Mouse (Mus musculus) CH12.LX (cell line): ENCODE data around the gene Clec2l. TPM values are rescaled to one million over a fixed set of nuclear protein-coding genes. Genes with fewer than 3 reads are reported as not detected.

ENCODE experiments used
- DNase-seq: peaks from one replicate; pipeline ENCODE4 v3.0.0-alpha.2; 2013; ENCODE audit errors: extremely low read depth
- H3K27ac ChIP-seq: 2 replicates; pipeline ENCODE4 v1.5.1; 2012; ENCODE audit warnings: low read depth, mild to moderate bottlenecking, control low read depth, moderate library complexity; ENCODE audit not compliant: insufficient read depth
- H3K27me3 ChIP-seq: replicated peaks from 2 replicates; pipeline ENCODE3; 2012; ENCODE audit warnings: inconsistent platforms
- H3K36me3 ChIP-seq, 2 experiments: replicated peaks in 1 of 2; 2 replicates each; pipeline versions ENCODE3 to v1.6.1; 2012; ENCODE audit warnings: inconsistent platforms in 1 of 2, low read length in 1 of 2, mild to moderate bottlenecking in 1 of 2, mixed read lengths in 1 of 2, moderate library complexity in 1 of 2; ENCODE audit not compliant: control insufficient read depth in 1 of 2, insufficient read depth in 1 of 2
- H3K4me1 ChIP-seq, 2 experiments: 2 replicates each; pipeline ENCODE4 v1.6.1; 2012; ENCODE audit warnings: inconsistent platforms in 1 of 2, moderate library complexity in 1 of 2; ENCODE audit not compliant: insufficient read depth in 2 of 2, control insufficient read depth in 1 of 2
- H3K4me2 ChIP-seq: 2 replicates; pipeline ENCODE4 v1.6.1; 2012; ENCODE audit warnings: low read depth, mild to moderate bottlenecking, control low read depth; ENCODE audit not compliant: poor library complexity, insufficient read depth, severe bottlenecking
- H3K4me3 ChIP-seq, 3 experiments: fragments of 150-350 bp in 1 of 3; sonication (generic) in 1 of 3; replicated peaks in 1 of 3; 2 replicates each; pipeline versions ENCODE3 to v1.5.1; 2011 to 2012; ENCODE audit warnings: low read depth in 2 of 3, low read length in 2 of 3, mild to moderate bottlenecking in 2 of 3, moderate library complexity in 2 of 3, control low read depth in 1 of 3, improper control_type of control experiment in 1 of 3, inconsistent platforms in 1 of 3, mixed read lengths in 1 of 3; ENCODE audit not compliant: poor library complexity in 1 of 3
- H3K79me2 ChIP-seq: replicated peaks from 2 replicates; pipeline ENCODE4 v1.6.1; 2012; ENCODE audit warnings: mild to moderate bottlenecking, moderate library complexity; ENCODE audit not compliant: control insufficient read depth, poor library complexity, insufficient read depth, severe bottlenecking; ENCODE audit errors: extremely low read depth
- H3K9ac ChIP-seq: 2 replicates; pipeline ENCODE4 v1.6.1; 2012; ENCODE audit warnings: low read depth, mild to moderate bottlenecking, control low read depth, moderate library complexity; ENCODE audit not compliant: insufficient read depth
- H3K9me3 ChIP-seq: replicated peaks from 2 replicates; pipeline ENCODE3; 2012; ENCODE audit warnings: low read length, inconsistent platforms, mixed read lengths
- BHLHE40 ChIP-seq: IDR thresholded peaks from 2 replicates; pipeline ENCODE4 v1.6.1; 2011; ENCODE audit warnings: mild to moderate bottlenecking, low read depth, low read length, improper control_type of control experiment
- CHD1 ChIP-seq: IDR thresholded peaks from 2 replicates; pipeline ENCODE4 v1.6.1; 2012; ENCODE audit warnings: low read depth, low read length, improper control_type of control experiment, inconsistent platforms
- CHD2 ChIP-seq: IDR thresholded peaks from 2 replicates; pipeline ENCODE4 v1.6.1; 2011; ENCODE audit warnings: low read length, improper control_type of control experiment
- CTCF ChIP-seq, 2 experiments: IDR thresholded peaks in 1 of 2; conservative IDR thresholded peaks in 1 of 2; 2 replicates each; pipeline ENCODE4 v1.5.1; 2011 to 2012; ENCODE audit warnings: low read depth in 2 of 2, low read length in 2 of 2, improper control_type of control experiment in 1 of 2, inconsistent platforms in 1 of 2, mild to moderate bottlenecking in 1 of 2, moderate library complexity in 1 of 2
- E2F4 ChIP-seq: IDR thresholded peaks from 2 replicates; pipeline ENCODE4 v1.6.1; 2011; ENCODE audit warnings: low read depth, low read length, improper control_type of control experiment; ENCODE audit not compliant: insufficient replicate concordance
- ELF1 ChIP-seq: IDR thresholded peaks from 2 replicates; pipeline ENCODE4 v1.6.1; 2014; ENCODE audit warnings: low read depth, mild to moderate bottlenecking, inconsistent platforms, low read length, improper control_type of control experiment
- ETS1 ChIP-seq: conservative IDR thresholded peaks from 2 replicates; pipeline ENCODE4 v1.6.1; 2012; ENCODE audit warnings: low read depth, mild to moderate bottlenecking, inconsistent platforms, low read length, improper control_type of control experiment, moderate library complexity
- HCFC1 ChIP-seq: IDR thresholded peaks from 2 replicates; pipeline ENCODE4 v1.6.1; 2012; ENCODE audit warnings: low read depth, mild to moderate bottlenecking, inconsistent platforms, low read length, improper control_type of control experiment
- IRF4 ChIP-seq: IDR thresholded peaks from 2 replicates; pipeline ENCODE4 v1.6.1; 2014; ENCODE audit warnings: low read depth, mild to moderate bottlenecking, inconsistent platforms, low read length, improper control_type of control experiment
- JUN ChIP-seq: IDR thresholded peaks from 2 replicates; pipeline ENCODE4 v1.6.1; 2011; ENCODE audit warnings: low read depth, mild to moderate bottlenecking, low read length, improper control_type of control experiment, moderate library complexity; ENCODE audit not compliant: insufficient read depth
- JUND ChIP-seq: conservative IDR thresholded peaks from 2 replicates; pipeline ENCODE4 v1.6.1; 2011; ENCODE audit warnings: low read depth, low read length, improper control_type of control experiment
- MAZ ChIP-seq: IDR thresholded peaks from 2 replicates; pipeline ENCODE4 v1.6.1; 2012; ENCODE audit warnings: low read depth, mild to moderate bottlenecking, inconsistent platforms, low read length, improper control_type of control experiment, moderate library complexity
- MEF2A ChIP-seq: IDR thresholded peaks from 2 replicates; pipeline ENCODE4 v1.6.1; 2014; ENCODE audit warnings: low read depth, mild to moderate bottlenecking, inconsistent platforms, low read length, improper control_type of control experiment, borderline replicate concordance
- MYC ChIP-seq: IDR thresholded peaks from 2 replicates; pipeline ENCODE4 v1.6.1; 2011; ENCODE audit warnings: low read depth, mild to moderate bottlenecking, improper control_type of control experiment, low read length
- NELFE ChIP-seq: IDR thresholded peaks from 2 replicates; pipeline ENCODE4 v1.6.1; 2011; ENCODE audit warnings: low read depth, low read length, improper control_type of control experiment
- NRF1 ChIP-seq: IDR thresholded peaks from 2 replicates; pipeline ENCODE4 v1.6.1; 2014; ENCODE audit warnings: low read depth, mild to moderate bottlenecking, inconsistent platforms, low read length, improper control_type of control experiment, moderate library complexity
- PAX5 ChIP-seq: IDR thresholded peaks from 2 replicates; pipeline ENCODE4 v1.6.1; 2012; ENCODE audit warnings: low read length, inconsistent platforms, mixed read lengths
- RAD21 ChIP-seq: IDR thresholded peaks from 2 replicates; pipeline ENCODE4 v1.6.1; 2011; ENCODE audit warnings: low read depth, mild to moderate bottlenecking, low read length, improper control_type of control experiment, moderate library complexity
- RCOR1 ChIP-seq: conservative IDR thresholded peaks from 2 replicates; pipeline ENCODE4 v1.6.1; 2012; ENCODE audit warnings: low read depth, mild to moderate bottlenecking, inconsistent platforms, low read length, improper control_type of control experiment
- SMC3 ChIP-seq: IDR thresholded peaks from 2 replicates; pipeline ENCODE4 v1.6.1; 2011; ENCODE audit warnings: low read depth, low read length, improper control_type of control experiment
- TBP ChIP-seq: conservative IDR thresholded peaks from 2 replicates; pipeline ENCODE4 v1.6.1; 2011; ENCODE audit warnings: low read depth, low read length, improper control_type of control experiment
- UBTF ChIP-seq: IDR thresholded peaks from 2 replicates; pipeline ENCODE4 v1.6.1; 2012; ENCODE audit warnings: low read depth, mild to moderate bottlenecking, inconsistent platforms, low read length, improper control_type of control experiment, moderate library complexity
- USF1 ChIP-seq: IDR thresholded peaks from 2 replicates; pipeline ENCODE4 v1.6.1; 2014; ENCODE audit warnings: low read depth, mild to moderate bottlenecking, inconsistent platforms, low read length, improper control_type of control experiment
- USF2 ChIP-seq: conservative IDR thresholded peaks from 2 replicates; pipeline ENCODE4 v1.6.1; 2011; ENCODE audit warnings: low read depth, low read length, improper control_type of control experiment
- ZC3H11A ChIP-seq: IDR thresholded peaks from 2 replicates; pipeline ENCODE4 v1.6.1; 2012; ENCODE audit warnings: low read depth, mild to moderate bottlenecking, inconsistent platforms, low read length, improper control_type of control experiment
- ZKSCAN1 ChIP-seq: IDR thresholded peaks from 2 replicates; pipeline ENCODE4 v1.6.1; 2012; ENCODE audit warnings: low read depth, inconsistent platforms, low read length, improper control_type of control experiment, borderline replicate concordance
- ZNF384 ChIP-seq: IDR thresholded peaks from 2 replicates; pipeline ENCODE4 v1.6.1; 2012; ENCODE audit warnings: low read depth, low read length, improper control_type of control experiment, inconsistent platforms
- dilution Hi-C: fragments of 300-500 bp; cut with MboI; formaldehyde crosslinking; loops from 2 replicates; pipeline ENCODE4 v1.14.3; 2020; ENCODE audit warnings: low sequenced_read_pairs; ENCODE audit not compliant: extremely low pct_unique_long_range_greater_than_20kb, extremely low pct_ligation_motif_present
- in situ Hi-C: fragments of 300-500 bp; cut with MboI; formaldehyde crosslinking; loops from 3 replicates; pipeline ENCODE4 v1.14.3; 2019; ENCODE audit warnings: low sequenced_read_pairs, low pct_ligation_motif_present, low pct_unique_long_range_greater_than_20kb, mixed read lengths
- polyA plus RNA-seq: library from polyadenylated mRNA; unstranded; fragments of >175 nt; gene quantifications from 2 replicates; pipeline ENCODE4 v1.2.1, GENCODE M21; 2012; ENCODE audit warnings: low read depth; ENCODE audit not compliant: insufficient read length
- total RNA-seq, 2 experiments: library from RNA; depleted of rRNA; stranded (reverse); fragments of 300-350 nt in 1 of 2; fragments of >200 nt in 1 of 2; gene quantifications; 2 replicates each; pipeline ENCODE4 v1.2.3; 2012 to 2014

Clec2l gene
- total and polyA plus RNA-seq, 3 experiments = 0.17 to 0.26 (median 0.21) TPM

- peaks cover 7 to 31% of the 10 kb centered on the region in 2 experiments for H3K4me1 ChIP-seq
- no peak for DNase-seq
- no peak for TF ChIP-seq ZKSCAN1
- TF ChIP-seq ELF1 = no peak
- no peak for TF ChIP-seq UBTF
- TF ChIP-seq IRF4 = no peak
- TF ChIP-seq TBP = no peak
- no peak for TF ChIP-seq MYC
- no peak for TF ChIP-seq RAD21
- TF ChIP-seq NRF1 = no peak
- no peak for TF ChIP-seq MAZ
- no peak for TF ChIP-seq CHD2
- no peak for TF ChIP-seq SMC3
- TF ChIP-seq RCOR1 = no peak
- TF ChIP-seq E2F4 = no peak
- TF ChIP-seq, all 38 proteins: peak for 0
- Histone ChIP-seq H3K79me2 (no peaks in the 10 kb centered on the region), H3K4me2 (no peak overlapping the region), H3K27me3 (no peaks in the 10 kb centered on the region), H3K27ac (no peak overlapping the region), H3K36me3 (peaks cover 0 to 10% of the 10 kb centered on the region in 2 experiments), H3K9ac (no peak overlapping the region), H3K4me3 (no peak overlapping the region), H3K9me3 (no peaks in the 10 kb centered on the region)
- dilution Hi-C loops (no loop called here), in situ Hi-C loops (no loop called here)
These were observed 29.7 kb downstream of the Clec2l start for GRCm38 (mm10) chr6:38692556-38692955.

GRCm38 (mm10) chr6:38695380-38696054 lies 32.6 kb downstream of the Clec2l start:
- Histone ChIP-seq H3K36me3 (peaks cover 4 to 28% of the 10 kb centered on the region in 2 experiments), H3K4me2 (no peak overlapping the region), H3K27me3 (no peaks in the 10 kb centered on the region), H3K4me1 (peaks cover 3 to 26% of the 10 kb centered on the region in 2 experiments; a peak in 3 of 4 replicates), H3K4me3 (no peak overlapping the region), H3K9me3 (no peaks in the 10 kb centered on the region), H3K27ac (no peak overlapping the region), H3K9ac (no peak overlapping the region), H3K79me2 (no peaks in the 10 kb centered on the region)
- dilution Hi-C loops = no loop called here
- in situ Hi-C loops = loop anchor here (5.0 kb wide), 1 partner anchor 48 kb away; no protein-coding TSS in a partner anchor
- TF ChIP-seq IRF4 (no peak), ETS1 (no peak), JUND (no peak), TBP (no peak), SMC3 (peak; percentile 87), USF2 (no peak), PAX5 (no peak), RAD21 (peak; percentile 90), NRF1 (no peak), ZNF384 (no peak), CTCF (conservative IDR thresholded peaks at IDR 0.05 in 1 of 2, IDR thresholded peaks at IDR 0.05 in 1 of 2; ENCODE audit: low read depth in 2 of 2, low read length in 2 of 2) (peak; percentile 64 to 93), JUN (no peak), ZC3H11A (no peak; the same call in 1 of the 2 replicates), BHLHE40 (no peak), UBTF (no peak), USF1 (no peak), MYC (no peak), NELFE (no peak), ELF1 (no peak), MEF2A (no peak), CHD1 (no peak), HCFC1 (no peak), E2F4 (no peak)
- peak; percentile 79 for DNase-seq
